Mouse (Mus musculus): Measurements from ENCODE around the gene Tubb5. TPM values are rescaled to one million over a fixed set of nuclear protein-coding genes. Genes with fewer than 3 reads are reported as not detected.

Tubb5 gene
- polyA plus RNA-seq, 1 experiment: 1,430 TPM

- H3K4me3 ChIP-seq (ENCODE audit: low read depth, low read length): peak within 1 kb of the TSS; percentile 84
- H3K36me3 ChIP-seq (ENCODE audit: control insufficient read depth, insufficient read depth, low read length, poor library complexity, severe bottlenecking): peaks cover 25% of the 10 kb centered on the region
- TF ChIP-seq CTCF (IDR thresholded peaks at IDR 0.05; ENCODE audit: low read depth, low read length) (peak; percentile 35), POLR2A (IDR thresholded peaks at IDR 0.05; ENCODE audit: insufficient read depth, low read length) (peak; percentile 53), EP300 (IDR thresholded peaks at IDR 0.05; ENCODE audit: insufficient read depth, low read depth, low read length) (0 out of 2 replicates have a peak, but pooled peaks have one; percentile 8)
- H3K9me3 ChIP-seq (replicated peaks; ENCODE audit: control insufficient read depth, insufficient read depth, low read length, poor library complexity, severe bottlenecking): no peaks in the 10 kb centered on the region
- peak within 1 kb of the TSS; percentile 46 for H3K9ac ChIP-seq (ENCODE audit: low read depth, poor library complexity, severe bottlenecking)
- no peaks in the 10 kb centered on the region for H3K27me3 ChIP-seq (ENCODE audit: control insufficient read depth, insufficient read depth, low read length, poor library complexity, severe bottlenecking)
- H3K4me1 ChIP-seq (ENCODE audit: control insufficient read depth, insufficient read depth, low read length): peaks cover 5% of the 10 kb centered on the region
- H3K27ac ChIP-seq (ENCODE audit: insufficient read depth, low read length): peak within 1 kb of the TSS; percentile 64
These were observed 23.2 kb upstream of the Tubb5 start, which contains the start of gene Nrm for GRCm38 (mm10) chr17:35861198-35861857. TSS of gene Nrm (plus strand) at chr17:35861318.

GRCm38 (mm10) chr17:35860831-35861197, 22.7 kb upstream of the Tubb5 start:
- Histone ChIP-seq H3K36me3 (ENCODE audit: control insufficient read depth, insufficient read depth, low read length, poor library complexity, severe bottlenecking) (peaks cover 29% of the 10 kb centered on the region), H3K9ac (ENCODE audit: low read depth, poor library complexity, severe bottlenecking) (peak overlapping the region; percentile 46), H3K27me3 (ENCODE audit: control insufficient read depth, insufficient read depth, low read length, poor library complexity, severe bottlenecking) (no peaks in the 10 kb centered on the region), H3K4me3 (ENCODE audit: low read depth, low read length) (peak overlapping the region; percentile 84), H3K27ac (ENCODE audit: insufficient read depth, low read length) (peak overlapping the region; percentile 59), H3K4me1 (ENCODE audit: control insufficient read depth, insufficient read depth, low read length) (peaks cover 5% of the 10 kb centered on the region), H3K9me3 (replicated peaks; ENCODE audit: control insufficient read depth, insufficient read depth, low read length, poor library complexity, severe bottlenecking) (no peaks in the 10 kb centered on the region)
- TF ChIP-seq CTCF (IDR thresholded peaks at IDR 0.05; ENCODE audit: low read depth, low read length) (no peak), EP300 (IDR thresholded peaks at IDR 0.05; ENCODE audit: insufficient read depth, low read depth, low read length) (no peak), POLR2A (IDR thresholded peaks at IDR 0.05; ENCODE audit: insufficient read depth, low read length) (no peak)

- no peak for TF ChIP-seq EP300 (IDR thresholded peaks at IDR 0.05; ENCODE audit: insufficient read depth, low read depth, low read length)
- no peak for TF ChIP-seq CTCF (IDR thresholded peaks at IDR 0.05; ENCODE audit: low read depth, low read length)
- TF ChIP-seq POLR2A (IDR thresholded peaks at IDR 0.05; ENCODE audit: insufficient read depth, low read length): no peak
- peaks cover 35% of the 10 kb centered on the region for H3K36me3 ChIP-seq (ENCODE audit: control insufficient read depth, insufficient read depth, low read length, poor library complexity, severe bottlenecking)
- H3K4me3 ChIP-seq (ENCODE audit: low read depth, low read length): no peak overlapping the region
- H3K27ac ChIP-seq (ENCODE audit: insufficient read depth, low read length): no peak overlapping the region
- H3K27me3 ChIP-seq (ENCODE audit: control insufficient read depth, insufficient read depth, low read length, poor library complexity, severe bottlenecking): no peaks in the 10 kb centered on the region
- H3K9ac ChIP-seq (ENCODE audit: low read depth, poor library complexity, severe bottlenecking): no peak overlapping the region
- peaks cover 5% of the 10 kb centered on the region for H3K4me1 ChIP-seq (ENCODE audit: control insufficient read depth, insufficient read depth, low read length)
- no peaks in the 10 kb centered on the region for H3K9me3 ChIP-seq (replicated peaks; ENCODE audit: control insufficient read depth, insufficient read depth, low read length, poor library complexity, severe bottlenecking)
These were observed 21.7 kb upstream of the Tubb5 start for GRCm38 (mm10) chr17:35859835-35860234.

GRCm38 (mm10) chr17:35859371-35859770, 21.3 kb upstream of the Tubb5 start:
- Histone ChIP-seq H3K36me3 (ENCODE audit: control insufficient read depth, insufficient read depth, low read length, poor library complexity, severe bottlenecking) (peaks cover 36% of the 10 kb centered on the region), H3K27me3 (ENCODE audit: control insufficient read depth, insufficient read depth, low read length, poor library complexity, severe bottlenecking) (no peaks in the 10 kb centered on the region), H3K4me1 (ENCODE audit: control insufficient read depth, insufficient read depth, low read length) (peaks cover 5% of the 10 kb centered on the region), H3K27ac (ENCODE audit: insufficient read depth, low read length) (no peak overlapping the region), H3K4me3 (ENCODE audit: low read depth, low read length) (no peak overlapping the region), H3K9me3 (replicated peaks; ENCODE audit: control insufficient read depth, insufficient read depth, low read length, poor library complexity, severe bottlenecking) (no peaks in the 10 kb centered on the region), H3K9ac (ENCODE audit: low read depth, poor library complexity, severe bottlenecking) (no peak overlapping the region)
- TF ChIP-seq CTCF (IDR thresholded peaks at IDR 0.05; ENCODE audit: low read depth, low read length): no peak
- TF ChIP-seq POLR2A (IDR thresholded peaks at IDR 0.05; ENCODE audit: insufficient read depth, low read length): no peak
- no peak for TF ChIP-seq EP300 (IDR thresholded peaks at IDR 0.05; ENCODE audit: insufficient read depth, low read depth, low read length)

DNA sequence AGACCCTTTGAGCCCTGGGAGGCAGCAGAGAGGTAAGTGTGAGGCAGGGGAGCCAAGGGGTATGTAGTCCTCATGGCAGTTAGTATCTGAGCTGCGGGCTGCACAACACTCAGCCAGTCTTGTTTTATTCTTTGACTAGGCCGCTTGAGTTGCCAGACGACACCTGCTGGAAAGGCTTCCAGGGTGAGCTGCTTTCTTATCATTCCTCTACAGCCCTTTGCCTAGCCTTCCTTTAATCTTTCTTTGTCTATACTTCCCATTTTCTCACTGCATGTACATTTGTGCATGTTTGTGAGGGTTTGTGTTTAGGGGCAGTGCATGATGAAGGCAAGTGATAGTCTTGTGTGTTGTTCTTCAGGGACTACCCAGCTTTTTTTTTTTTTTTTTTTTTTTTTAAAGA, 12.9 kb upstream of the Tubb5 start:
- Histone ChIP-seq H3K27me3 (ENCODE audit: control insufficient read depth, insufficient read depth, low read length, poor library complexity, severe bottlenecking) (no peaks in the 10 kb centered on the region), H3K4me1 (ENCODE audit: control insufficient read depth, insufficient read depth, low read length) (no peaks in the 10 kb centered on the region), H3K4me3 (ENCODE audit: low read depth, low read length) (no peak overlapping the region), H3K27ac (ENCODE audit: insufficient read depth, low read length) (no peak overlapping the region), H3K9ac (ENCODE audit: low read depth, poor library complexity, severe bottlenecking) (no peak overlapping the region), H3K36me3 (ENCODE audit: control insufficient read depth, insufficient read depth, low read length, poor library complexity, severe bottlenecking) (peaks cover 73% of the 10 kb centered on the region), H3K9me3 (replicated peaks; ENCODE audit: control insufficient read depth, insufficient read depth, low read length, poor library complexity, severe bottlenecking) (no peaks in the 10 kb centered on the region)
- no peak for TF ChIP-seq POLR2A (IDR thresholded peaks at IDR 0.05; ENCODE audit: insufficient read depth, low read length)
- TF ChIP-seq CTCF (IDR thresholded peaks at IDR 0.05; ENCODE audit: low read depth, low read length): no peak
- TF ChIP-seq EP300 (IDR thresholded peaks at IDR 0.05; ENCODE audit: insufficient read depth, low read depth, low read length): no peak

DNA sequence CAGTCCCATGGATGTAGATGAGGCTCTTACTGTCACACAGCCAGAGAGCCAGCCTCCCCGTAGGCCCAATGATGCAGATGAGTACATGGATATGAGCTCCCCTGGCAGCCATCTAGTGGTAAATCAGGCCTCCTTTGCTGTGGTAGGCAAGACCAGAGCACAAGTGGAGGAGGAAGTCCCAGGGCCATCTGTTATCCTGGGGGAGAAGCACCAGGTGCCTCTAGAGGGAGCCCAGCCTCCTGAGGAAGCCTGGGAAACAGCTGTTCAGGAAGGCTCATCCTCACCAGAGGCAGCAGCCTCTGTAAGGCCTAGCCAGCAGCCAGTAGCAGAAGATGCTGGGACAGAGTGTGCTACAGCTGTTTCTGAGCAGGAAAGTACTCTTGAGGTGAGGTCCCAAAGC, 10.0 kb upstream of the Tubb5 start:
- no peak overlapping the region for H3K27ac ChIP-seq (ENCODE audit: insufficient read depth, low read length)
- no peak overlapping the region for H3K4me3 ChIP-seq (ENCODE audit: low read depth, low read length)
- no peaks in the 10 kb centered on the region for H3K27me3 ChIP-seq (ENCODE audit: control insufficient read depth, insufficient read depth, low read length, poor library complexity, severe bottlenecking)
- H3K9ac ChIP-seq (ENCODE audit: low read depth, poor library complexity, severe bottlenecking): no peak overlapping the region
- H3K36me3 ChIP-seq (ENCODE audit: control insufficient read depth, insufficient read depth, low read length, poor library complexity, severe bottlenecking): peaks cover 81% of the 10 kb centered on the region
- TF ChIP-seq CTCF (IDR thresholded peaks at IDR 0.05; ENCODE audit: low read depth, low read length) (peak; percentile 31), POLR2A (IDR thresholded peaks at IDR 0.05; ENCODE audit: insufficient read depth, low read length) (no peak)
- no peaks in the 10 kb centered on the region for H3K9me3 ChIP-seq (replicated peaks; ENCODE audit: control insufficient read depth, insufficient read depth, low read length, poor library complexity, severe bottlenecking)
- H3K4me1 ChIP-seq (ENCODE audit: control insufficient read depth, insufficient read depth, low read length): no peaks in the 10 kb centered on the region
